Mouse (Mus musculus) right cerebral cortex, postnatal 10 days (tissue): ENCODE measurements around the gene Cog1.

Experiments used
- DNase-seq, 2 experiments: peaks; one replicate each; pipeline ENCODE4 v3.0.0; 2021; ENCODE audit warnings: low spot score in 2 of 2

Cog1 gene

GRCm38 (mm10) chr11:113666648-113667047 is 17.7 kb downstream of the Cog1 start:
- peak in 1 of 2 experiments; percentile 32 for DNase-seq

- DNase-seq: peak in 1 of 2 experiments; percentile 20
Observed at GRCm38 (mm10) chr11:113667122-113667521, 18.2 kb downstream of the Cog1 start.

- DNase-seq: peak in 1 of 2 experiments; percentile 18
Observed at GRCm38 (mm10) chr11:113667704-113668103, 18.7 kb downstream of the Cog1 start.

GRCm38 (mm10) chr11:113668857-113669256 is 19.9 kb downstream of the Cog1 start:
- DNase-seq: no peak

- DNase-seq: no peak
Observed at GRCm38 (mm10) chr11:113669711-113670110, 20.7 kb downstream of the Cog1 start.

- no peak for DNase-seq
Observed at GRCm38 (mm10) chr11:113673614-113674013, 24.6 kb downstream of the Cog1 start.

GRCm38 (mm10) chr11:113674595-113674994 is 25.6 kb downstream of the Cog1 start:
- DNase-seq: no peak

GRCm38 (mm10) chr11:113676847-113677246 is 27.9 kb downstream of the Cog1 start:
- DNase-seq: no peak

GRCm38 (mm10) chr11:113677378-113677777 is 28.4 kb downstream of the Cog1 start:
- no peak for DNase-seq

GRCm38 (mm10) chr11:113678373-113678772 is 29.4 kb downstream of the Cog1 start:
- no peak for DNase-seq

- DNase-seq: no peak
Observed at GRCm38 (mm10) chr11:113680954-113681353, 32.0 kb downstream of the Cog1 start.

GRCm38 (mm10) chr11:113681979-113682378 is 33.0 kb downstream of the Cog1 start:
- no peak for DNase-seq

- peak; percentile 57 to 61 for DNase-seq
Observed at GRCm38 (mm10) chr11:113682897-113683626, 34.1 kb downstream of the Cog1 start.

- DNase-seq: no peak
Observed at GRCm38 (mm10) chr11:113683627-113683956, 34.6 kb downstream of the Cog1 start.

- DNase-seq: peak; percentile 96 to 97
Observed at GRCm38 (mm10) chr11:113683957-113684706, 35.2 kb downstream of the Cog1 start, which contains the start of the genes Fam104a and D11Wsu47e. TSS of gene Fam104a (minus strand) at chr11:113684155. TSS of gene D11Wsu47e (plus strand) at chr11:113684412.

GRCm38 (mm10) chr11:113684707-113685426 is 35.9 kb downstream of the Cog1 start:
- no peak for DNase-seq

GRCm38 (mm10) chr11:113687031-113687430 is 38.1 kb downstream of the Cog1 start:
- DNase-seq: no peak

- DNase-seq: no peak
Observed at GRCm38 (mm10) chr11:113690506-113690905, 41.5 kb downstream of the Cog1 start.

- DNase-seq: no peak
Observed at GRCm38 (mm10) chr11:113691318-113691717, 42.3 kb downstream of the Cog1 start.

GRCm38 (mm10) chr11:113691851-113692250 is 42.9 kb downstream of the Cog1 start:
- DNase-seq: no peak

- DNase-seq: no peak
Observed at GRCm38 (mm10) chr11:113697571-113697970, 48.6 kb downstream of the Cog1 start.

- DNase-seq: no peak
Observed at GRCm38 (mm10) chr11:113698013-113698545, 49.1 kb downstream of the Cog1 start.
